Mouse (Mus musculus): ENCODE results near the gene Adgra3. TPM values are rescaled to one million over a fixed set of nuclear protein-coding genes. Genes with fewer than 3 reads are reported as not detected.

Adgra3 gene
- total RNA-seq, 2 experiments from 2014 or later, result 45.9 to 50.2 TPM

DNA sequence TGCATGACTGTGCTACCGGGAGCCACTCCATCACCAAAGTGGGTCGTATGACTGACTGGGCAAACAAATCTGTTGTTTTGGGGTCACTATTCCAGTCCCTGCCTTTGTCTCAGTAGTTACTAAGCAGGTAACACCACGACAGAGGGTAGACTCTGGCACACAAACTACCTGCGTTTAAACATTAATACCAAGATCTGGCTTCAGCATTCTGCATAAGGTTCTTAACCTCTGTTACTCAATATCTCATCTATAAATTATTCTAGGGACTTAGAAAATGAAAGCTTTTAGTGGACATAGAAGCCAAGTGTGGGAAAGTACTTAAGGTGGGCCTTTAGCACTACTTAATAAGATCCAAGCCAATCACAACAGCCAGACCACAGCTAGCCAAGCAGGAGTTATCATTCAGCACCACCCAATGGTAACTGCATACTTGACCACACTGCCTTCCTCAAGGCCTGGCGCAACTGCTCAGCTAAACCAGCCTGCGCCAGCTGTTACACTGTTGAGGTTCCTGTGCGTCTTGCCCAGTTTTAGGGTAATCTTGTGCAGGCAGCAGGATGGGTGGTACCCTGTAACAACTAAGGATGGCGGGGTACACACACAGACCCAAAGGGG, 23.8 kb downstream of the Adgra3 start:
- intact Hi-C loops (cut with DNase I), result loop anchor here (5.0 kb wide), 1 partner anchor 58 kb away; no protein-coding TSS in a partner anchor
- no peak for DNase-seq (ENCODE audit: extremely low spot score in 1 of 2, low spot score in 2 of 2)

GRCm38 (mm10) chr5:50034231-50034630, 24.6 kb downstream of the Adgra3 start:
- DNase-seq (ENCODE audit: extremely low spot score in 1 of 2, low spot score in 2 of 2), result no peak
- intact Hi-C loops (cut with DNase I), result loop anchor here (5.0 kb wide), 1 partner anchor 57 kb away; no protein-coding TSS in a partner anchor

GRCm38 (mm10) chr5:50033660-50034059, 25.1 kb downstream of the Adgra3 start:
- DNase-seq (ENCODE audit: extremely low spot score in 1 of 2, low spot score in 2 of 2), result no peak
- intact Hi-C loops (cut with DNase I), result loop anchor here (5.0 kb wide), 1 partner anchor 56 kb away; no protein-coding TSS in a partner anchor

GRCm38 (mm10) chr5:50032332-50032731, 26.5 kb downstream of the Adgra3 start:
- intact Hi-C loops (cut with DNase I), result loop anchor here (5.0 kb wide), 1 partner anchor 55 kb away; no protein-coding TSS in a partner anchor
- peak in 1 of 2 experiments; percentile 9 for DNase-seq (ENCODE audit: extremely low spot score in 1 of 2, low spot score in 2 of 2)

DNA sequence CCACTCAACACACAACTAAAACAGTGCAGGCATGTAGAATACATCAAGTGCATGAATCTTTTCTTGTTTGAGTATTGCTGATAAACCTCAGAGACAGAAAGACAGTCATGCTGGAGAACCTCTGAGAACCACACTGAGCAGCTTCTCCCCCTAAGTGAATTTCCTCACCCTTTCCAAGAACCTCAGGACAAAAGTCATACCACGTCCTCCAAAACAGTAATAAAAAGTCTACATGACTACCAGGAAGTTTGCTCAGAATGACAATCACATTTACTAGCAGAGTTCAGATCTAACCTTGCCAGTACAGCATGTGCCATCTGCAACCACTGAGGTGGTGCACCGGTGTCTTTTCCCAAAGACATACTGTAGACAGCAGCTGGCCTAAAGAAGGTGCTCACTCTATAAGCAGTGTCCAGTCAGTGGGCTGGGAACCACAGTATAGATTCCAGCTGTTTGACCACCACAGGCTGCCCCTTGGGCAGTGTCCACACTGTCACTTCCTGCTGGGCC, 27.0 kb downstream of the Adgra3 start:
- intact Hi-C loops (cut with DNase I), result loop anchor here (5.0 kb wide), 1 partner anchor 55 kb away; no protein-coding TSS in a partner anchor
- DNase-seq (ENCODE audit: extremely low spot score in 1 of 2, low spot score in 2 of 2), result no peak

GRCm38 (mm10) chr5:50031288-50031687, 27.5 kb downstream of the Adgra3 start:
- intact Hi-C loops (cut with DNase I), result loop anchor here (5.0 kb wide), 1 partner anchor 54 kb away; no protein-coding TSS in a partner anchor
- DNase-seq (ENCODE audit: extremely low spot score in 1 of 2, low spot score in 2 of 2), result no peak

DNA sequence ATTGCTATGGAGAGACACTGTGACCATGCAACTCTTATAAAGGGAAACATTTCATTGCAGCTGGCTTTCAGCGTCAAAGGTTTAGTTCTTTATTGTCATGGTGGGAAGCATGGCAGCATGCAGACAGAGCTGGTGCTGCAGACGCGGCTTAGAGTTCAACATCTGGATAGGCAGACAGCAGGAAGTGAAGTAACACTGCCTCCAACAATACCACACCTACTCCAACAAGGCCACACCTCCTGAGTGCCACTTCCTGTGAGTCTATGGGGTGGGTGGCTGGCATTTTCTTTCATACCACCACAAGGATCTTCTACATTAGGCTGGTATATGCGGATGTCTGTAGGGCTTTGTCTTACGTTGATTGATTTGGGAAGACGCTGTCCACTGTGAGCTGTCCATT, 29.1 kb downstream of the Adgra3 start:
- no peak for DNase-seq (ENCODE audit: extremely low spot score in 1 of 2, low spot score in 2 of 2)
- intact Hi-C loops (cut with DNase I), result loop anchor here (5.0 kb wide), 1 partner anchor 52 kb away; no protein-coding TSS in a partner anchor

GRCm38 (mm10) chr5:50027561-50027960, 31.2 kb downstream of the Adgra3 start:
- DNase-seq (ENCODE audit: extremely low spot score in 1 of 2, low spot score in 2 of 2), result no peak
- intact Hi-C loops (cut with DNase I), result no loop called here

DNA sequence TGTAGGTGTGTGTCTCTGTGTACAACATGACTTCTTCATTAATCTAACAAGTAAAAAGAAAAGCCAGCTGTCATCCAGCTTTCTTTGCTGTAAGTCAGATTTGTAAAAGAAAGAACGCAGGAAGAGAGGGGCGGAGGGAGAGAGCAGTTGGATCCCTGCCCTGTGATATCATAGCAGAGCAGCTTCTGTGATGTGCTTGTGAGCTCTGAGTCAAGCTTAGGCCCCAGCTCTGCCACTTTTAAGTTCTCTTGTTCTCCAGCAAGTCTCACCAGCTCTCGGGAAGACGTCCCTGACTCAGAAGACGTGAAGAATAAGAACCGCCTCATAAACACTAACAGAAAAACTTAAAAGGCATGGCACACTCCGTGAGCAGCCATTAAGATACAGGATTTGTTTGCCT, 31.8 kb downstream of the Adgra3 start:
- intact Hi-C loops (cut with DNase I), result no loop called here
- DNase-seq (ENCODE audit: extremely low spot score in 1 of 2, low spot score in 2 of 2), result no peak

- no peak for DNase-seq (ENCODE audit: extremely low spot score in 1 of 2, low spot score in 2 of 2)
- intact Hi-C loops (cut with DNase I), result no loop called here
Observed at GRCm38 (mm10) chr5:50026148-50026547, 32.7 kb downstream of the Adgra3 start.

- no peak for DNase-seq (ENCODE audit: extremely low spot score in 1 of 2, low spot score in 2 of 2)
- intact Hi-C loops (cut with DNase I), result no loop called here
Observed at GRCm38 (mm10) chr5:50024097-50024496, 34.7 kb downstream of the Adgra3 start.

DNA sequence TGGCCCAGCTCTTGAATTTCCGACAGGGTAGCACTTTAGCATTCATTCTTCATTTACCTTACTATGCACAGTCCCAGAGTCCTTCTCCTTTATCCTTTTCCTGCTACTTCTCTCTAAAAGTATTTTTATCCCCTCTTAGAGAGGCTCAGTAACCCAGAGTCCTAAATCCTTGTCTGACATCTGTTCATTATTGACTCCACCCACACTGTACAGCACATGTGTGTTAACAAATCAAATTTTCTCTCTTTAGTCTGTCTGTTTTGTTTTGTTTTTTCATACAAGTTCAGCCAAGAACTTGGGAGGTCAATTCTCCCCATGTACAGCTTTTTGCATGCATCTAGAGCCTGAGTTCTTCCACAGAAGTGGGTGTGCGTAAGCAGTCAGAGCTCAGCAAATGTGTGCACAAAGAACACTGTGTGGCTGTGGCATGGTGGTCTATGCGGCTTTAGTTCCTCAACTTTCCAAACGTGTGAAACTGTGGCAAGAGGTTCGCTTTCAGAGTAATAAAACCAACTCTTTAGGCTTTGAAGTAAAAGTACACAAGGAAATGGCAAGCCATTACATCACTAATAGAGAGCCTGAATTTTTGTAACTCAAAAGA, 42.7 kb downstream of the Adgra3 start:
- intact Hi-C loops (cut with DNase I), result no loop called here

DNA sequence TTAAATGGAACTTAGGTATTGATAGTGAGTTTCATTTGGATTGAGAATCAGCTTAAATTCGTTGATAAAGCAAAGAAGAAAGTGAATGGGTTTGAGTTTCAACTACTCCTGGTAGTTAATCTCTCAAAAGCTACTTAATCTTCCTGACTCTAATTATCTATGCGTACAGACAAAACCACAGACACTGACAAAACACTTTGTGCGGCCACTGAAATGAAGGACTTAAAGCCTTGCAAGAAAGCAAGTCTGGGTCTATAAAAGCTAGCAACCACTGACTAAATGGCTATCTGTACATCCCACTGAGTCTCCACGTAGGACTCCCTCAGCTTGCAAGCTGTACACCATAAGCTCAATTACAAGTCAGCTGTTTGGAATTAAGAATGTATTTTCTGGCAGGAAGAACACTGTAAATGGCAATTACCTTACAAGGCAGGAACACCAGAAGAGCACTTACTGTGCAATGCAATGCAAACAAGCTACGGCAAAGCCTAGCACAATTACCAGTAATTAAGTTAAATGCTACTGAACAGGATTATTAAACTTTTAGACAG, 43.6 kb downstream of the Adgra3 start:
- no peak for DNase-seq (ENCODE audit: extremely low spot score in 1 of 2, low spot score in 2 of 2)
- intact Hi-C loops (cut with DNase I), result no loop called here

More for the DNA sequence above, 42.7 kb downstream of the Adgra3 start:
- no peak for DNase-seq (ENCODE audit: extremely low spot score in 1 of 2, low spot score in 2 of 2)

- intact Hi-C loops (cut with DNase I), result no loop called here
- DNase-seq (ENCODE audit: extremely low spot score in 1 of 2, low spot score in 2 of 2), result no peak
Observed at GRCm38 (mm10) chr5:50014658-50015057, 44.1 kb downstream of the Adgra3 start.

GRCm38 (mm10) chr5:50013965-50014364, 44.8 kb downstream of the Adgra3 start:
- no peak for DNase-seq (ENCODE audit: extremely low spot score in 1 of 2, low spot score in 2 of 2)
- intact Hi-C loops (cut with DNase I), result no loop called here

GRCm38 (mm10) chr5:50008841-50009240, 50.0 kb downstream of the Adgra3 start:
- intact Hi-C loops (cut with DNase I), result no loop called here
- DNase-seq (ENCODE audit: extremely low spot score in 1 of 2, low spot score in 2 of 2), result no peak

- intact Hi-C loops (cut with DNase I), result no loop called here
- no peak for DNase-seq (ENCODE audit: extremely low spot score in 1 of 2, low spot score in 2 of 2)
Observed at GRCm38 (mm10) chr5:50006915-50007658, 51.7 kb downstream of the Adgra3 start.

- no peak for DNase-seq (ENCODE audit: extremely low spot score in 1 of 2, low spot score in 2 of 2)
- intact Hi-C loops (cut with DNase I), result no loop called here
Observed at GRCm38 (mm10) chr5:50002269-50002668, 56.5 kb downstream of the Adgra3 start.

- DNase-seq (ENCODE audit: extremely low spot score in 1 of 2, low spot score in 2 of 2), result no peak
- intact Hi-C loops (cut with DNase I), result no loop called here
Observed at GRCm38 (mm10) chr5:49999764-50000163, 59.0 kb downstream of the Adgra3 start.
